Mouse (Mus musculus): ENCODE results near the gene Themis2. TPM values are rescaled to one million over a fixed set of nuclear protein-coding genes. Genes with fewer than 3 reads are reported as not detected.
"Not testable (repeated sequence)": the region's sequence is repeated elsewhere in the genome, so short reads cannot be mapped to it uniquely, and the experiment has no call there.

The Themis2 gene
- polyA plus RNA-seq, 1 experiment from 2014 or later: 0.86 TPM

GRCm38 (mm10) chr4:132806620-132807191 lies 10.5 kb upstream of the Themis2 start:
- H3K9me3 ChIP-seq (replicated peaks): peaks cover 14% of the 10 kb centered on the region
- no peak overlapping the region for H3K4me3 ChIP-seq
- no peaks in the 10 kb centered on the region for H3K36me3 ChIP-seq
- H3K4me1 ChIP-seq: no peaks in the 10 kb centered on the region
- H3K27ac ChIP-seq (replicated peaks): no peak overlapping the region
- DNase-seq (ENCODE audit: low spot score): no peak
- H3K27me3 ChIP-seq (ENCODE audit: low read depth, poor library complexity, severe bottlenecking): no peaks in the 10 kb centered on the region
- WGBS: 92% methylated on average over 7 of the region's 7 CpGs

- Histone ChIP-seq H3K36me3 (no peaks in the 10 kb centered on the region), H3K27me3 (ENCODE audit: low read depth, poor library complexity, severe bottlenecking) (no peaks in the 10 kb centered on the region), H3K27ac (replicated peaks) (no peak overlapping the region), H3K9me3 (replicated peaks) (peaks cover 6% of the 10 kb centered on the region), H3K4me3 (no peak overlapping the region), H3K4me1 (no peaks in the 10 kb centered on the region)
- no peak for DNase-seq (ENCODE audit: low spot score)
- 91% methylated on average over 12 of the region's 12 CpGs for WGBS
These were observed 9.5 kb upstream of the Themis2 start for GRCm38 (mm10) chr4:132805599-132806197.

GRCm38 (mm10) chr4:132805146-132805545 lies 9.0 kb upstream of the Themis2 start:
- Histone ChIP-seq H3K36me3 (no peaks in the 10 kb centered on the region), H3K9me3 (replicated peaks) (0 out of 2 replicates have a peak, but pooled peaks cover under 1% of the 10 kb centered on the region), H3K4me3 (no peak overlapping the region), H3K27me3 (ENCODE audit: low read depth, poor library complexity, severe bottlenecking) (no peaks in the 10 kb centered on the region), H3K27ac (replicated peaks) (no peak overlapping the region), H3K4me1 (no peaks in the 10 kb centered on the region)
- DNase-seq (ENCODE audit: low spot score): no peak
- 85% methylated on average over 5 of the region's 5 CpGs for WGBS

- H3K9me3 ChIP-seq (replicated peaks): no peaks in the 10 kb centered on the region
- H3K36me3 ChIP-seq: no peaks in the 10 kb centered on the region
- no peaks in the 10 kb centered on the region for H3K4me1 ChIP-seq
- no peak overlapping the region for H3K27ac ChIP-seq (replicated peaks)
- no peaks in the 10 kb centered on the region for H3K27me3 ChIP-seq (ENCODE audit: low read depth, poor library complexity, severe bottlenecking)
- no peak for DNase-seq (ENCODE audit: low spot score)
- WGBS: 93% methylated on average over 6 of the region's 6 CpGs
- no peak overlapping the region for H3K4me3 ChIP-seq
These were observed 8.1 kb upstream of the Themis2 start for GRCm38 (mm10) chr4:132804331-132804730.

- H3K4me1 ChIP-seq: no peaks in the 10 kb centered on the region
- no peaks in the 10 kb centered on the region for H3K27me3 ChIP-seq (ENCODE audit: low read depth, poor library complexity, severe bottlenecking)
- no peak overlapping the region for H3K27ac ChIP-seq (replicated peaks)
- DNase-seq (ENCODE audit: low spot score): no peak
- 97% methylated on average over 7 of the region's 7 CpGs for WGBS
- no peaks in the 10 kb centered on the region for H3K36me3 ChIP-seq
- H3K4me3 ChIP-seq: no peak overlapping the region
- no peaks in the 10 kb centered on the region for H3K9me3 ChIP-seq (replicated peaks)
These were observed 7.7 kb upstream of the Themis2 start for GRCm38 (mm10) chr4:132803876-132804275.

GRCm38 (mm10) chr4:132803212-132803611 lies 7.0 kb upstream of the Themis2 start:
- Histone ChIP-seq H3K27me3 (ENCODE audit: low read depth, poor library complexity, severe bottlenecking) (no peaks in the 10 kb centered on the region), H3K4me3 (no peak overlapping the region), H3K4me1 (no peaks in the 10 kb centered on the region), H3K36me3 (no peaks in the 10 kb centered on the region), H3K27ac (replicated peaks) (no peak overlapping the region), H3K9me3 (replicated peaks) (no peaks in the 10 kb centered on the region)
- 91% methylated on average over 5 of the region's 5 CpGs for WGBS
- no peak for DNase-seq (ENCODE audit: low spot score)

GRCm38 (mm10) chr4:132802171-132802637 lies 6.0 kb upstream of the Themis2 start:
- no peak overlapping the region for H3K4me3 ChIP-seq
- no peaks in the 10 kb centered on the region for H3K4me1 ChIP-seq
- no peaks in the 10 kb centered on the region for H3K9me3 ChIP-seq (replicated peaks)
- no peaks in the 10 kb centered on the region for H3K36me3 ChIP-seq
- WGBS: 68% methylated on average over 16 of the region's 16 CpGs
- H3K27ac ChIP-seq (replicated peaks): no peak overlapping the region
- no peak for DNase-seq (ENCODE audit: low spot score)
- H3K27me3 ChIP-seq (ENCODE audit: low read depth, poor library complexity, severe bottlenecking): 0 out of 2 replicates have a peak, but pooled peaks cover 3% of the 10 kb centered on the region

GRCm38 (mm10) chr4:132801176-132802077 lies 5.2 kb upstream of the Themis2 start:
- no peaks in the 10 kb centered on the region for H3K4me1 ChIP-seq
- no peak for DNase-seq (ENCODE audit: low spot score)
- no peaks in the 10 kb centered on the region for H3K36me3 ChIP-seq
- no peak overlapping the region for H3K27ac ChIP-seq (replicated peaks)
- H3K27me3 ChIP-seq (ENCODE audit: low read depth, poor library complexity, severe bottlenecking): peaks cover 6% of the 10 kb centered on the region
- no peak overlapping the region for H3K4me3 ChIP-seq
- H3K9me3 ChIP-seq (replicated peaks): no peaks in the 10 kb centered on the region
- 88% methylated on average over 18 of the region's 18 CpGs for WGBS

GRCm38 (mm10) chr4:132799845-132800244 lies 3.7 kb upstream of the Themis2 start:
- Histone ChIP-seq H3K36me3 (no peaks in the 10 kb centered on the region), H3K4me1 (peaks cover 15% of the 10 kb centered on the region), H3K9me3 (replicated peaks) (no peaks in the 10 kb centered on the region), H3K27me3 (ENCODE audit: low read depth, poor library complexity, severe bottlenecking) (peaks cover 21% of the 10 kb centered on the region), H3K27ac (replicated peaks) (no peak overlapping the region), H3K4me3 (no peak overlapping the region)
- 91% methylated on average over 4 of the region's 4 CpGs for WGBS
- no peak for DNase-seq (ENCODE audit: low spot score)

- not testable (repeated sequence) for H3K27ac ChIP-seq (replicated peaks); H3K9me3 ChIP-seq (replicated peaks); H3K4me3 ChIP-seq; DNase-seq (ENCODE audit: low spot score); H3K36me3 ChIP-seq
- peaks cover 15% of the 10 kb centered on the region for H3K4me1 ChIP-seq
- WGBS: 79% methylated on average over 3 of the region's 3 CpGs
- peaks cover 29% of the 10 kb centered on the region for H3K27me3 ChIP-seq (ENCODE audit: low read depth, poor library complexity, severe bottlenecking)
These were observed 2.5 kb upstream of the Themis2 start for GRCm38 (mm10) chr4:132798666-132799065.

GRCm38 (mm10) chr4:132798028-132798427 lies 1.8 kb upstream of the Themis2 start:
- Histone ChIP-seq H3K27ac (replicated peaks) (no peak overlapping the region), H3K4me3 (no peak overlapping the region), H3K27me3 (ENCODE audit: low read depth, poor library complexity, severe bottlenecking) (peaks cover 29% of the 10 kb centered on the region), H3K4me1 (peaks cover 15% of the 10 kb centered on the region), H3K9me3 (replicated peaks) (no peaks in the 10 kb centered on the region), H3K36me3 (no peaks in the 10 kb centered on the region)
- 81% methylated on average over 4 of the region's 4 CpGs for WGBS
- no peak for DNase-seq (ENCODE audit: low spot score)

GRCm38 (mm10) chr4:132797461-132797860 lies 1.3 kb upstream of the Themis2 start:
- no peak for DNase-seq (ENCODE audit: low spot score)
- no peaks in the 10 kb centered on the region for H3K36me3 ChIP-seq
- no peaks in the 10 kb centered on the region for H3K9me3 ChIP-seq (replicated peaks)
- WGBS: 85% methylated on average over 1 of the region's 1 CpGs
- peaks cover 29% of the 10 kb centered on the region for H3K27me3 ChIP-seq (ENCODE audit: low read depth, poor library complexity, severe bottlenecking)
- H3K27ac ChIP-seq (replicated peaks): no peak overlapping the region
- no peak overlapping the region for H3K4me3 ChIP-seq
- H3K4me1 ChIP-seq: peaks cover 15% of the 10 kb centered on the region

GRCm38 (mm10) chr4:132795171-132795570 lies 1.0 kb downstream of the Themis2 start:
- no peak overlapping the region for H3K27ac ChIP-seq (replicated peaks)
- peaks cover 15% of the 10 kb centered on the region for H3K4me1 ChIP-seq
- peaks cover 29% of the 10 kb centered on the region for H3K27me3 ChIP-seq (ENCODE audit: low read depth, poor library complexity, severe bottlenecking)
- no peak overlapping the region for H3K4me3 ChIP-seq
- WGBS: 62% methylated on average over 7 of the region's 7 CpGs
- H3K36me3 ChIP-seq: no peaks in the 10 kb centered on the region
- no peak for DNase-seq (ENCODE audit: low spot score)
- H3K9me3 ChIP-seq (replicated peaks): no peaks in the 10 kb centered on the region
